Mouse (Mus musculus): Measurements from ENCODE around the gene Nadk.

DNA sequence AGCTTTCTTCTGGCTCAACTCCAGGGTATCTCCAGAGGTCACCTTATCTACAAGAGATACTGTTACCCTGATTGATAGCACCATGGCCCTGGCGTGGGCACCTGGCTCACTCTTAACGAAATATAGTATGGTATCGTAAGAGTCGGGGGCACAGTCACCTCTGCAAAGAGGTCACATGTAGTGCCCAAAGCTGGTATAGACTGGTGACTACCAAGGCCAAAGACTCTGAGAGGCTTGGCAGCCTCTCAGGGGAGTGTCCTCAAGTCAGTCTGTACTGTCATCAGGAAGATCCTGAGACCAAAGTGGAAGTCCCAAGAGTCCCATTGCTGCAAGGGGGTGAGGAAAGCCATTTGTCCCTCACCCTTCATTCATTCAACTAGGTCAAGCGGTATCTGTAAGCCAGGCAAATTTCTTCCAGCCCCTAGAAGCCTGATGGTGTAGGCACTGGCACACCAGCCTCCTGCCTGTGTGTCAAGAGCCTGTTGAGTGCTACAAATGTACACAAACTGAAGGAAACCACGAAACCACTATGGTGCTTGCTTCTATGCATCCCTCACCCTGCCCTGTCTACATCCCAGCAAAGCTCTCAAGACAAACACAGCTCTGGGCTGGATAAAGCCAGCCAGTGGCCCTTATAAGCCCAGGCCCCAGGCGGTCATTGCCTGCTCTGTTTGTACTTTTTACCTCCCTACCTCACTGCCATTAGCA lies 29.0 kb downstream of the Nadk start:
- TF ChIP-seq CTCF (conservative IDR thresholded peaks at IDR 0.05; ENCODE audit: insufficient read depth, insufficient read length, low read depth, low read length) (no peak), POLR2A (IDR thresholded peaks at IDR 0.05; ENCODE audit: low read depth, low read length) (no peak)

All from kidney, adult 2 months (tissue).